Mouse (Mus musculus) c-Kit-negative CD71-positive TER-119-positive erythroid progenitor cells, embryonic 14.5 days (primary cell): ENCODE results near the gene Gnpda2.

Experiments used
- DNase-seq: peaks from one replicate; pipeline ENCODE4 v3.0.0-alpha.2; 2013; ENCODE audit warnings: low read depth, low spot score

Gnpda2 gene

GRCm38 (mm10) chr5:69591640-69592461 is at the start of gene Gnpda2:
Gene Gnpda2 (minus strand): TSS chr5:69592340.
- DNase-seq, result no peak

GRCm38 (mm10) chr5:69634766-69635165 is 42.6 kb upstream of the Gnpda2 start:
- DNase-seq, result no peak

GRCm38 (mm10) chr5:69620899-69621298 is 28.8 kb upstream of the Gnpda2 start:
- no peak for DNase-seq

GRCm38 (mm10) chr5:69613209-69613796 is 21.2 kb upstream of the Gnpda2 start:
- DNase-seq, result no peak

DNA sequence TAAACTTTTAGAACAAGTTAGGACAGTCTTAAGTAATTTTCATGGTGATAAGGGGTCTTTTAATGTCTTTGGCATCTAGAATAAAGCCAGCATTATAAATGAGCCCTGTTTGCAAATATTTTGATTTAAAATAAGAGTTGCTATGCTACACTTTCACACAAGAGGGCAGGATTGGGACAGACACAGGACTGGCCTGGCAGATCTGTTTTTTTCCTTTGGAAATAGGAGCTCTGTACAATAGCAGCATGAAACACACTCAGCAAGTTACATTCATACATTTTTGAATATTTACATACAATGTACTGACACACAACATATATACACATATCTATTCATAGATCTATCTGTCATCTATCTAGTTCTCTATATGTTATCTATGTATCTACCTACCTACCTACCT is 8.9 kb upstream of the Gnpda2 start:
- DNase-seq, result no peak

DNA sequence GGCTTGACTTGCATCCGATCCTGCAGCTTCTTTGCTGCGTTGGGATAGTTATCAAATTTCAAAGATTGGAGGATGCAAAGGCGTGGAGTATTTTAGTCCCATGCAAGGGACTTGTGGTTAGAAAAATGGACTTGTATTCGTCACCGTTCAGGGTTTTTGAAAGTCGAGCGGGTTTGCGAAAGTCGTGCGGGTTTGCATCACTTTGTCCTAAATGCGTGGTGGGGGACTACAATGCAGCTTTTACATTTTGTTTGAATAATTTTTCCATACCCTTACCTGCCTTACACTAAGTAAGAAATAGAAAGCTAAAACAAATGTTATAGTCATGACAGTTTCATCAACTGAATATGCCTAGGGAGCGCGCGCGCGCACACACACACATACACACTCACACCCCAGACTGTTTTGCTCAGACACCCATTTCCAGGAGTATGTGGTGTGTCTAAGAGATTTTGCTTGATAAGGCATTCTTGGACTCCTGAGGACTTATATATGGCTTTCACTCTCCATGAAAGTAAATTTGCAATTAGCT is 34.7 kb downstream of the Gnpda2 start:
- peak; percentile 8 for DNase-seq

- DNase-seq, result peak; percentile 56
Measured at GRCm38 (mm10) chr5:69556628-69557403, 35.3 kb downstream of the Gnpda2 start, which contains the start of gene Guf1. Gene Guf1 (plus strand): TSS chr5:69556923.

GRCm38 (mm10) chr5:69542489-69542888 is 49.7 kb downstream of the Gnpda2 start, which contains the start of gene Yipf7:
Gene Yipf7 (minus strand): TSS chr5:69542648.
- DNase-seq, result no peak

DNA sequence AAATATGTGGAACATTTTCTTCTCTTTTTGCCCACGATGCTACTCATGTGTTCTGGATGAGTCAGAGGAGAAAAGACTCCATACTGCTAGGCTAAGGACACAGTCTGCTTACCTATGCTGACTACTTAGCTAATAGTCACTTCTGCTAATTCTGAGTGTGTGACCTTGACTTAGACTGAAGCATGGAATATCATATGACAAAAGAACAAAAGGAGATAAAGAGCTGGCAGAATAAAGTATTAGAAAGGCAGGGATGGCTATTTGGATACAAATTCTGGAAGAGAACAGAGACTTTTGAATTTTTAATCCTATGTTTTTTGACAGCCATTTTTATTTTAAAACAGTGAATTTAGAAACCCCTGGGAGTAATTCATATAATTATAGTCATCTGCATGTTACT is 50.5 kb downstream of the Gnpda2 start:
- no peak for DNase-seq

DNA sequence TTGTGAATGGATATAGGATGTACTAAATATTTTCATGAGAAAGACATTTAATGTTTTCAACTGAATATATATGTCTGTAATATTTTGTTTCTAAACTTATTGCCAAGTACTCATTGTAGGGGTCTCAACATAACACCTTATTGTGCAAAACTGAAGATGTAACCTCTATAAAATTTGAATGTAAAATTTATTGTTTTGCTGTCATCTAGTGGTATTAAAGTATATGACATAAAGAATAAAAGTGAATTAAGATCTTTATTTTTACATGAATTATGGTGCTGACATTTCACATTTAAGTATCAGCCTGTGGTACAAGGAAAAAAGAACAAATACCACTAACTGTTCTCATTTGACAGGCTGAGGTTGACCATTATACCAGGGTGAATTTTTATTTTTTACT is 68.2 kb downstream of the Gnpda2 start:
- DNase-seq, result no peak
